Mouse (Mus musculus): Measurements from ENCODE around the gene Haus6. TPM values are rescaled to one million over a fixed set of nuclear protein-coding genes. Genes with fewer than 3 reads are reported as not detected.
"Not testable (repeated sequence)": the region's sequence is repeated elsewhere in the genome, so short reads cannot be mapped to it uniquely, and the experiment has no call there.

Haus6 gene
- polyA plus RNA-seq, 1 experiment from 2014 or later = 7.6 TPM

DNA sequence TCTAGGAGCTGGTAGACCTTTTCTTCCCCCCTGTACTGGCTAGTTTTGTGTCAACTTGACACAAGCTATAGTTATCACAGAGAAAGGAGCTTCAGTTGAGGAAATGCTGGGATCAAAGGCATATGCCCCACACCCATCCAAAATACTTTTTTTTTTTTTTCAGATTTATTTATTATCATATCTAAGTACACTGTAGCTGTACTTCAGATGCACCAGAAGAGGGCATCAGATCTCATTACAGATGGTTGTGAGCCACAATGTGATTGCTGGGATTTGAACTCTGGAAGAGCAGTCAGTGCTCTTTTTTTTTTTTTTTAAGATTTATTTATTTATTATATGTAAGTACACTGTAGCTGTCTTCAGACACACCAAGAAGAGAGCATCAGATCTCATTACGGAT, 10.7 kb upstream of the Haus6 start:
- not testable (repeated sequence) for ATAC-seq (replicated peaks; ENCODE audit: insufficient number of reproducible peaks, insufficient read depth, low FRiP score, low read depth); H3K4me2 ChIP-seq

DNA sequence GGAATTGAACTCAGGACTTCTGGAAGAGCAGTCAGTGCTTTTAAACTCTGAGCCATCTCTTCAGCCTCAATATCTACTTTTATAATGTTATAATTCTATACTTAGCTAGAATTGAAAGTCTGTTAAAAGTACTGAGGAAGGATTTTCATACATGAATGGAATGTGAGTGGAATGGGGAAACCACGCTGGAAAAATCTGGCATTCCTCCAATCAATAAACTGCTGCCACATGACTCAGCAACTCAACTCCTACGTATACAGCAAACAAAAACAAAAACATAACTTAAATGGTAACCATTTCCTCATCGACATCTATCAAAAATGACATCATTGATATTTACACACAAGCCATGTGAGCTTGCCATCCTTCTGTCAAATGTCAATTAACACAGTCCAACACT, 10.3 kb upstream of the Haus6 start:
- no peak overlapping the region for H3K27ac ChIP-seq
- no peaks in the 10 kb centered on the region for H3K9me3 ChIP-seq (replicated peaks)
- ATAC-seq (replicated peaks; ENCODE audit: insufficient number of reproducible peaks, insufficient read depth, low FRiP score, low read depth) = no peak
- WGBS = 52% methylated on average over 3 of the region's 3 CpGs
- H3K36me3 ChIP-seq = no peaks in the 10 kb centered on the region
- H3K27me3 ChIP-seq = no peaks in the 10 kb centered on the region
- H3K9ac ChIP-seq = no peak overlapping the region
- no peak overlapping the region for H3K4me2 ChIP-seq
- H3K4me3 ChIP-seq = no peak overlapping the region
- H3K4me1 ChIP-seq (replicated peaks) = no peaks in the 10 kb centered on the region

More for the DNA sequence above, 10.7 kb upstream of the Haus6 start:
- 86% methylated on average over 1 of the region's 1 CpGs for WGBS
- H3K27me3 ChIP-seq; H3K36me3 ChIP-seq; H3K4me1 ChIP-seq (replicated peaks); H3K27ac ChIP-seq; H3K4me3 ChIP-seq; H3K9me3 ChIP-seq (replicated peaks); H3K9ac ChIP-seq: not testable (repeated sequence)

DNA sequence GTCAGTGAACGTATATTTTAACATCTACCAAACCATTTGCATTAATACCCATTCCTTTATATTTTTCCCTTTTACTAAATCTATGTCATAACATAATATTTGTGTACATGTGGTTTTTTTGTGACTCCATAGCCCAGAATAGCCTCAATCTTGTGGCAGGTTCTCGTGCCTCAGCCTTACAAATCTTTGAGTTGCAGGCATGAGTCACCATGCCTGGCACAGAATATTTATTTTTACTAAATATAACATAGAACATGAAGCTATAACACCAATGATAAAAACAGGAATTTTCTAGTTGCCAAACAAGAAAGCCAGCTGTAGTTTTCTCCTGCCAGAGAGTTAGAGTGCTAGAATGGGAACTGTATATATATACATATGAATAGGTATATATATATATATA, 8.7 kb upstream of the Haus6 start:
- no peaks in the 10 kb centered on the region for H3K27me3 ChIP-seq
- H3K27ac ChIP-seq = no peak overlapping the region
- 64% methylated on average over 2 of the region's 2 CpGs for WGBS
- H3K36me3 ChIP-seq = no peaks in the 10 kb centered on the region
- no peaks in the 10 kb centered on the region for H3K4me1 ChIP-seq (replicated peaks)
- H3K4me2 ChIP-seq = no peak overlapping the region
- H3K4me3 ChIP-seq = no peak overlapping the region
- H3K9ac ChIP-seq = no peak overlapping the region
- no peaks in the 10 kb centered on the region for H3K9me3 ChIP-seq (replicated peaks)
- no peak for ATAC-seq (replicated peaks; ENCODE audit: insufficient number of reproducible peaks, insufficient read depth, low FRiP score, low read depth)

DNA sequence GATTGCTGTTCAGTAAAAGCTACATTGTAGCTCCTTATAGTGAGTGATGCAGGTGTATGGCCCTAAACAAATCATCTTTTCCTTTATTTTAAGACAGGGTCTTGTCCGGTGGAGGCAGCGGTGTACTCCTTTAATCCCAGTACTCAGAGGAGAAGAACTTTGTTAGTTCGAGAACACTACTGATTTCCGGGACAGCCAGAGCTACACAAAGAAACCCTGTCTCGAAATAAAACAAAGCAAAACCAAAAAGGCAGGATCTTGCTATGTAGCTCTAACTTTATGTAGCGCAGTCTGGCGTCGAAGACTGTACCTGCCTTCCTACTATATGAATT, 400 bp upstream of the Haus6 start:
- Histone ChIP-seq H3K4me1 (replicated peaks) (peaks cover 13% of the 10 kb centered on the region), H3K36me3 (no peaks in the 10 kb centered on the region), H3K9ac (peak overlapping the region; percentile 51), H3K9me3 (replicated peaks) (no peaks in the 10 kb centered on the region), H3K4me3 (peak overlapping the region; percentile 75), H3K4me2 (peak overlapping the region; percentile 87), H3K27ac (peak overlapping the region; percentile 56), H3K27me3 (no peaks in the 10 kb centered on the region)
- ATAC-seq (replicated peaks; ENCODE audit: insufficient number of reproducible peaks, insufficient read depth, low FRiP score, low read depth) = no peak
- WGBS = 28% methylated on average over 8 of the region's 8 CpGs

DNA sequence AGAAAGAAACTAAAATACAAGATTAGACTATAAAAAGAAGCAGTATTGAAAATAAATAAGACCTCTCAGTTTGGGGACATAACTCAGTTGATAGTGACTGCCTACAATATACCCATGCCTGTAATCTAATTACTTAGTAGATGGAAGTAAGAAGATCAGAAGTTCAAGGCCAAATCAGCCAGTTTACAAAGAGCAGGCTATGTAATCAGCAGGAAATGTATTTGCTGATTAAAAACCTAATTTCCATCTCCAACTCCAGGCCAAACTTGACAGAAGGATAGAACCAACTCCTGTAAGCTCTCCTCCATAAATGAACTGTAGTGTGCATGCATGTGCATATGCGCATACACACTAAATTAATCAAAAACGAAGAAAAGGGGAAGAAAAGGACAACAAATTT, 20.6 kb downstream of the Haus6 start:
- Histone ChIP-seq H3K27ac (no peak overlapping the region), H3K27me3 (no peaks in the 10 kb centered on the region), H3K36me3 (peaks cover 38% of the 10 kb centered on the region), H3K4me3 (no peak overlapping the region), H3K9me3 (replicated peaks) (no peaks in the 10 kb centered on the region), H3K4me1 (replicated peaks) (no peaks in the 10 kb centered on the region), H3K9ac (no peak overlapping the region), H3K4me2 (no peak overlapping the region)
- ATAC-seq (replicated peaks; ENCODE audit: insufficient number of reproducible peaks, insufficient read depth, low FRiP score, low read depth) = no peak
- WGBS = 97% methylated on average over 2 of the region's 2 CpGs

DNA sequence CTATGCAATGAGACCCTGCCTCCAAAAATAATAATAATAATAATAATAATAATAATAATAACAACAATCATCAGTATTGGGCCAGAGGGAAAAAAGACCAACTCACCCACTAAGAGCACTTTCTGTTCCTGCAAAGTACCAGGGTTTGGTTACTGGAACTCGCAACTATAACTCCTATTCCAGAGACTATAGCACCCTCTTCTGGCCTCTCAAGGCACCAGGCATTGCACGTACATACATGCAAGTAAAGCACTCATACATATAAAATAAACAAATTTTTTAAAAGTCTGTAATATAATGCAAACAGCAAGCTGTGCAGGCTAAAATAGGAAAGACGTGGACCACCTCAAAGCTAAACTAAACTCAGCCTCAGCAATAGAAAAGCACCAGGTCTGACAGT, 23.6 kb downstream of the Haus6 start:
- H3K4me1 ChIP-seq (replicated peaks) = no peaks in the 10 kb centered on the region
- H3K36me3 ChIP-seq = peaks cover 54% of the 10 kb centered on the region
- H3K27ac ChIP-seq = no peak overlapping the region
- H3K27me3 ChIP-seq = no peaks in the 10 kb centered on the region
- H3K9me3 ChIP-seq (replicated peaks) = no peaks in the 10 kb centered on the region
- WGBS = 91% methylated on average over 3 of the region's 3 CpGs
- H3K4me2 ChIP-seq = no peak overlapping the region
- H3K4me3 ChIP-seq = no peak overlapping the region
- H3K9ac ChIP-seq = no peak overlapping the region
- ATAC-seq (replicated peaks; ENCODE audit: insufficient number of reproducible peaks, insufficient read depth, low FRiP score, low read depth) = no peak

DNA sequence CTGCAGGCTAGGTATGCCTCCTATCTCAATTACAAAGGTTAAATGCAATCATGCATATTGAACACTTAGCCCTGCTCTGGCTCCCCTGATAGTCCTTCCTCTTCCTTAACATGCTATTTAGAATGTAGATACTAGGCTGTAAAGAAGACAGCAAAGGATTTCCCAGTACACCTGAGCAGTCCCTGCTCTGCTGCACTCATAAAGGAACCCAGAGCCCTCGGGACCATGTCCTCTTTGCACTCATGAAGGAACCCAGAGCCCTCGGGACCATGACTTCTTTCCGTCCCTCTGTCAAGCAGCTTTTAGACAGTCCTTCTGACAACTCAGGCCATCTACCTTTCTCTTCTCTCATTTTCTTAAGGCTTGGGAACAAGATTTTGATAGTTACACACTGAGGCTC, 31.3 kb downstream of the Haus6 start:
- 68% methylated on average over 3 of the region's 3 CpGs for WGBS
- H3K9ac ChIP-seq = no peak overlapping the region
- H3K9me3 ChIP-seq (replicated peaks) = no peaks in the 10 kb centered on the region
- H3K27me3 ChIP-seq = no peaks in the 10 kb centered on the region
- H3K27ac ChIP-seq = no peak overlapping the region
- H3K4me2 ChIP-seq = no peak overlapping the region
- H3K36me3 ChIP-seq = peaks cover 24% of the 10 kb centered on the region
- H3K4me1 ChIP-seq (replicated peaks) = peaks cover 18% of the 10 kb centered on the region
- no peak for ATAC-seq (replicated peaks; ENCODE audit: insufficient number of reproducible peaks, insufficient read depth, low FRiP score, low read depth)
- no peak overlapping the region for H3K4me3 ChIP-seq

DNA sequence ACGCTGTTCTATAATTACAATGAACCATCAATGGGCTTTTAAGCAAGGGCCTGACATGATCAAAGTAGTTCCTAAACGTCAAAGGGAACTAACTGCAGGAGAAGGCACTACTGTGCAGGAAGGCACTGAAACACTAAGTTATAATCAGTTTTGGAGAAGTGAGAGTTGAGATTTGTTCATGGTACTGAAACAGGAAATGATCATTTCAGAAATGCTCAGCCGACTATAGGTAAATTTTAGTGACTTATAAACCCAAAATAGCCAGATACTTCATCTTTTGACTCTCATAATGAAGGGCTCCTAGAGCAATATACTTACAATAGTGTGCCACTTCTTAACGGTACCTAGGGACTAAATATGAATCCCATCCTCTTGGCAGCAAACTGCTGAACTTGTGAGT, 31.8 kb downstream of the Haus6 start:
- peaks cover 20% of the 10 kb centered on the region for H3K36me3 ChIP-seq
- H3K4me2 ChIP-seq = no peak overlapping the region
- H3K27ac ChIP-seq = no peak overlapping the region
- no peak overlapping the region for H3K4me3 ChIP-seq
- 66% methylated on average over 4 of the region's 4 CpGs for WGBS
- H3K9me3 ChIP-seq (replicated peaks) = no peaks in the 10 kb centered on the region
- ATAC-seq (replicated peaks; ENCODE audit: insufficient number of reproducible peaks, insufficient read depth, low FRiP score, low read depth) = no peak
- H3K4me1 ChIP-seq (replicated peaks) = peaks cover 19% of the 10 kb centered on the region
- H3K27me3 ChIP-seq = no peaks in the 10 kb centered on the region
- no peak overlapping the region for H3K9ac ChIP-seq

DNA sequence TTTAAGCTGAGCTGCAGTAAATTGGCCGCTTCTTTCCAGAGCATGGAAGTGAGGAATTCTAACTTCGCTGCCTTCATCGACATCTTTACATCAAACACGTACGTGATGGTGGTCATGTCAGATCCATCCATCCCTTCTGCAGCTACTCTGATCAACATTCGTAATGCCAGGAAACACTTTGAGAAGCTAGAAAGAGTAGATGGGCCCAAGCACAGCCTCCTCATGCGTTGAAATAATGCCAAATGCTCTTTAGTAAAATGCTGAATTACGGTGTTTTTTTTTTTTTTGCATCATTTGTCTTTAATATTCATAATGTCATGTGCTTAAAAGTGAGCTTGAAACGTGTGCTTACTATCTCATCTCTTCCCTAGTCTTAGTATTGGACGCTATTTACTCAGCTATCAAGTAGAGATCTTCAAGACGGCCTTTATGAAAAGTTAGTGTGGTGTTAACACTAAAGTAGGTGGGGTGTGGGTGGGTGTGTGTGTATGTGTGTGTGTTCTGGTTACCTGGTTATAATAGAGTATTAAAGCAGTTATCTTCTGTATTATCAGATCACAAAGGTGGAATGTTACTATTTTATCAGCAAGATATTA, 35.1 kb downstream of the Haus6 start:
- Histone ChIP-seq H3K9ac (peak overlapping the region; percentile 95), H3K4me3 (peak overlapping the region; percentile 91), H3K36me3 (no peaks in the 10 kb centered on the region), H3K4me1 (replicated peaks) (peaks cover 22% of the 10 kb centered on the region), H3K27ac (peak overlapping the region; percentile 95), H3K9me3 (replicated peaks) (no peaks in the 10 kb centered on the region), H3K4me2 (peak overlapping the region; percentile 91), H3K27me3 (no peaks in the 10 kb centered on the region)
- 5% methylated on average over 11 of the region's 11 CpGs for WGBS
- no peak for ATAC-seq (replicated peaks; ENCODE audit: insufficient number of reproducible peaks, insufficient read depth, low FRiP score, low read depth)

DNA sequence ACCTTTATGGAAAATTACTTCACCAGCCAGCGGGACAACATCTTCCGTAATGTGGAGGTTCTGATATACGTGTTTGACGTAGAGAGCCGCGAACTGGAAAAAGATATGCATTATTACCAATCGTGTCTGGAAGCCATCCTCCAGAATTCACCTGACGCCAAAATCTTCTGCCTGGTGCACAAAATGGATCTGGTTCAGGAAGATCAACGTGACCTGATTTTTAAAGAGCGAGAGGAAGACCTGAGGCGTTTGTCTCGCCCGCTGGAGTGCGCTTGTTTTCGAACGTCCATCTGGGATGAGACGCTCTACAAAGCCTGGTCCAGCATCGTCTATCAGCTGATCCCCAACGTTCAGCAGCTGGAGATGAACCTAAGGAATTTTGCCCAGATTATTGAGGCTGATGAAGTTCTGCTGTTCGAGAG, 35.7 kb downstream of the Haus6 start:
- no peak for ATAC-seq (replicated peaks; ENCODE audit: insufficient number of reproducible peaks, insufficient read depth, low FRiP score, low read depth)
- no peaks in the 10 kb centered on the region for H3K9me3 ChIP-seq (replicated peaks)
- H3K4me1 ChIP-seq (replicated peaks) = peaks cover 22% of the 10 kb centered on the region
- H3K36me3 ChIP-seq = no peaks in the 10 kb centered on the region
- peak overlapping the region; percentile 91 for H3K4me2 ChIP-seq
- 0% methylated on average over 20 of the region's 20 CpGs for WGBS
- no peaks in the 10 kb centered on the region for H3K27me3 ChIP-seq
- H3K9ac ChIP-seq = peak overlapping the region; percentile 95
- H3K4me3 ChIP-seq = peak overlapping the region; percentile 91
- peak overlapping the region; percentile 95 for H3K27ac ChIP-seq

DNA sequence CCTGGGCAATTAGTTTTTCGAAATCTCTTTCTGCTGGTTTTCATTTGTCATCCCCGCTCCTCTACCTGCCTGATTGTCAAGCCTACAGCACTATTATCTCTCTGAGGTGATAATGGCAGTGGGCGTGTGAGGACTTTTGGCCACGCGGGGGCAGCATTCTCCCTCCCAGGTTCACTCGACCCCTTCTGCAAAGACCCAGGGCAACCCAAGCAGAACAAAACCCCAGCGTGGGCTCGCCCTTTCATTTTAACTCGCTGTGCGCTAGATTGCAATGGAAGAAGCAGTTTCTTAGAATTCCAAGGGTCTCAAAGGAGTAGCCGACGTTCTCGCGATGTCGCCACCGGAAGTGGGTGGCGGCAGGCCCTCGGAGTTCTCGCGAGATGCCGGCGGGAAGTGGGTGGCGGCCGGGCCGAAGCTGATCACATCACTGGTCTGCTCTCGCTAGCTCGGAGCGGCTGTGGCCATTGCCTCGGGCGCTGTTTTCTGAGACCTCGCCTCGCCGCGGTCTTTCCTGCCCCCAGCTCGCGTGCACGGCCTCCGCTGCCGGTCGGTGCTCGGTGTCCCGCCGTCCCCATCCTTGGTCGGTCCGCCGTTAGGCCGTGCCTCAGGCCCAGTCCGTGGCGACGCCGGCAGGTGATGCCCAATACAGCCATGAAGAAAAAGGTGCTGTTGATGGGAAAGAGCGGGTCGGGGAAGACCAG, 36.4 kb downstream of the Haus6 start, which contains the start of gene Rraga:
Rraga (plus strand) TSS at position 386 of the 701 bp plus-strand sequence.
- ATAC-seq (replicated peaks; ENCODE audit: insufficient number of reproducible peaks, insufficient read depth, low FRiP score, low read depth) = peak; percentile 95
- peak within 1 kb of the TSS; percentile 91 for H3K4me3 ChIP-seq
- peak within 1 kb of the TSS; percentile 91 for H3K4me2 ChIP-seq
- H3K27ac ChIP-seq = peak within 1 kb of the TSS; percentile 95
- H3K27me3 ChIP-seq = no peaks in the 10 kb centered on the region
- H3K9me3 ChIP-seq (replicated peaks) = no peaks in the 10 kb centered on the region
- WGBS = under 1% methylated on average over 53 of the region's 53 CpGs
- peaks cover 22% of the 10 kb centered on the region for H3K4me1 ChIP-seq (replicated peaks)
- H3K36me3 ChIP-seq = no peaks in the 10 kb centered on the region
- peak within 1 kb of the TSS; percentile 95 for H3K9ac ChIP-seq

DNA sequence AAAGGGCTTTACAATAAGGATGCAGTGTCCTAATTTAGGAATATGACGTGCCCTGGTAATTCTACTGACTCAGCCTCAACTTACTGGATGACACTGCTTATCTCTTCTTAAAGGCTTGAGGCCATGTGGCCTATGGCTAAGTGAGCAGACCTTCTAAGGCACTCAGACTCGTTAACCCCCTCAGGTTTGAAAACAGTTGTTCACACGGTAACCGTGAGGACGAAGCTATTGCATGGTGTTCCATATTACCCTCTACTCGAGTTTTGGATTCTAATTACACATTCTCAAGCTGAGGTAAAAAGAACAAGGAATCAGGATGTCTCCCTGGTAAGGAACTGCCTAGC, 36.9 kb downstream of the Haus6 start:
- ATAC-seq (replicated peaks; ENCODE audit: insufficient number of reproducible peaks, insufficient read depth, low FRiP score, low read depth) = no peak

More for the DNA sequence above, 36.9 kb downstream of the Haus6 start:
- WGBS = 17% methylated on average over 6 of the region's 6 CpGs
- H3K9me3 ChIP-seq (replicated peaks) = no peaks in the 10 kb centered on the region
- peak overlapping the region; percentile 91 for H3K4me3 ChIP-seq
- peak overlapping the region; percentile 91 for H3K4me2 ChIP-seq
- H3K27me3 ChIP-seq = no peaks in the 10 kb centered on the region
- peak overlapping the region; percentile 95 for H3K27ac ChIP-seq
- H3K4me1 ChIP-seq (replicated peaks) = peaks cover 22% of the 10 kb centered on the region
- peak overlapping the region; percentile 95 for H3K9ac ChIP-seq
- H3K36me3 ChIP-seq = no peaks in the 10 kb centered on the region
